13 mouse cellular contexts compared by ENCODE assay signal in genomic region chr8:26305061-26305879, GRCm38 (mm10).
DNase-seq lines count a peak whose midpoint lies in the region; ATAC-seq and TF ChIP-seq lines count a peak whose summit lies in the region.
"Had no signal": no experiment of that assay in that cellular context is flagged by ENCODE, and none has a peak within 500 bp of the region (broad histone marks: within the 10 kb centered on the region; RNA-seq: fewer than 3 reads in every experiment).

No protein-coding gene starts in this region.

- no peak overlapping the region for H3K9ac ChIP-seq in forebrain, postnatal 0 days
- no peak overlapping the region for H3K9ac ChIP-seq in midbrain, embryonic 13.5 days (replicated peaks)
- H3K9ac ChIP-seq: limb, embryonic 15.5 days had no signal

- WGBS in kidney, adult 2 months: 43% methylated on average over 18 of the region's 18 CpGs
- 59% methylated on average over 18 of the region's 18 CpGs for WGBS in forebrain, postnatal 0 days
- WGBS in midbrain, embryonic 13.5 days: 65% methylated on average over 18 of the region's 18 CpGs

- peak; percentile 30 to 54 for DNase-seq in kidney, postnatal 4 days
- no peak for DNase-seq in kidney, adult 2 months
- peak; percentile 25 for DNase-seq in forebrain, postnatal 0 days
- peak; percentile 9 for DNase-seq in yolk sac, embryonic 10.5 days (ENCODE audit: low spot score)
- DNase-seq in urinary bladder, adult 18-20 months (ENCODE audit: low spot score in 2 of 2): no peak
- DNase-seq in layer of hippocampus, adult 9-11 months: no peak
- no peak for DNase-seq in gastrocnemius, adult 8-10 months (ENCODE audit: low spot score in 2 of 2)
- DNase-seq: right cerebral cortex, adult 18-20 months; thymus, adult 18-20 months had no signal

- TF ChIP-seq CTCF in kidney, adult 2 months (conservative IDR thresholded peaks at IDR 0.05; ENCODE audit: insufficient read depth, insufficient read length, low read depth, low read length): no peak
- no peak for TF ChIP-seq CTCF in forebrain, postnatal 0 days (IDR thresholded peaks at IDR 0.05; ENCODE audit: low read depth)

- no peak overlapping the region for H3K4me3 ChIP-seq in kidney, adult 2 months (ENCODE audit: insufficient read depth, low read depth, low read length)
- H3K4me3 ChIP-seq in forebrain, postnatal 0 days (ENCODE audit: low read depth, low read length): no peak overlapping the region
- no peak overlapping the region for H3K4me3 ChIP-seq in midbrain, embryonic 13.5 days (replicated peaks)
- H3K4me3 ChIP-seq: limb, embryonic 15.5 days had no signal

- H3K4me2 ChIP-seq in forebrain, postnatal 0 days (ENCODE audit: low read depth): no peak overlapping the region
- no peak overlapping the region for H3K4me2 ChIP-seq in midbrain, embryonic 13.5 days (replicated peaks)
- H3K4me2 ChIP-seq: limb, embryonic 15.5 days had no signal

- no peaks in the 10 kb centered on the region for H3K27me3 ChIP-seq in kidney, adult 2 months (replicated peaks; ENCODE audit: control insufficient read depth, insufficient read depth, low read length)
- H3K27me3 ChIP-seq in forebrain, postnatal 0 days (ENCODE audit: insufficient read depth, low read length): no peaks in the 10 kb centered on the region
- H3K27me3 ChIP-seq in midbrain, embryonic 13.5 days: no peaks in the 10 kb centered on the region

- no peak for TF ChIP-seq POLR2A in kidney, adult 2 months (IDR thresholded peaks at IDR 0.05; ENCODE audit: low read depth, low read length)

- H3K27ac ChIP-seq in kidney, adult 2 months (ENCODE audit: insufficient read depth, low read depth, low read length): no peak overlapping the region
- H3K27ac ChIP-seq in forebrain, postnatal 0 days (ENCODE audit: low read depth, low read length): no peak overlapping the region
- H3K27ac ChIP-seq in midbrain, embryonic 13.5 days: no peak overlapping the region
- H3K27ac ChIP-seq: limb, embryonic 15.5 days had no signal

- no peaks in the 10 kb centered on the region; the same call in 1 of the 2 replicates for H3K4me1 ChIP-seq in kidney, adult 2 months (ENCODE audit: control insufficient read depth, insufficient read depth, low read length)
- no peaks in the 10 kb centered on the region for H3K4me1 ChIP-seq in forebrain, postnatal 0 days (ENCODE audit: insufficient read depth)
- H3K4me1 ChIP-seq in midbrain, embryonic 13.5 days (replicated peaks): peaks cover 16% of the 10 kb centered on the region

- no peaks in the 10 kb centered on the region for H3K36me3 ChIP-seq in kidney, adult 2 months (ENCODE audit: control insufficient read depth, insufficient read depth, low read length)
- no peaks in the 10 kb centered on the region for H3K36me3 ChIP-seq in forebrain, postnatal 0 days (ENCODE audit: insufficient read depth)
- no peaks in the 10 kb centered on the region for H3K36me3 ChIP-seq in midbrain, embryonic 13.5 days
- H3K36me3 ChIP-seq: limb, embryonic 15.5 days had no signal

- no peaks in the 10 kb centered on the region for H3K9me3 ChIP-seq in forebrain, postnatal 0 days (ENCODE audit: low read length)
- H3K9me3 ChIP-seq in midbrain, embryonic 13.5 days: no peaks in the 10 kb centered on the region
- H3K9me3 ChIP-seq: limb, embryonic 15.5 days had no signal

- ATAC-seq in forebrain, postnatal 0 days: peak; percentile 88
- peak; percentile 82 for ATAC-seq in midbrain, embryonic 13.5 days
- ATAC-seq: CD4-positive, CD25-positive, alpha-beta regulatory T cell, adult 4 months; intestine, embryonic 16.5 days had no signal

Comparison
In these comparisons a context has a peak if more than half of its experiments do, and no peak if none do; other contexts are left out.
1. DNase-seq: peak in kidney, postnatal 4 days (2 of 2), forebrain, postnatal 0 days (single experiment) and yolk sac, embryonic 10.5 days (single experiment); none in kidney, adult 2 months (single experiment), urinary bladder, adult 18-20 months (0 of 2), layer of hippocampus, adult 9-11 months (single experiment) and gastrocnemius, adult 8-10 months (0 of 2).